Mouse (Mus musculus): Measurements from ENCODE around the gene Ppfia4. TPM values are rescaled to one million over a fixed set of nuclear protein-coding genes. Genes with fewer than 3 reads are reported as not detected.

Ppfia4 gene
- polyA plus RNA-seq, 1 experiment from 2014 or later: 2.8 TPM

DNA sequence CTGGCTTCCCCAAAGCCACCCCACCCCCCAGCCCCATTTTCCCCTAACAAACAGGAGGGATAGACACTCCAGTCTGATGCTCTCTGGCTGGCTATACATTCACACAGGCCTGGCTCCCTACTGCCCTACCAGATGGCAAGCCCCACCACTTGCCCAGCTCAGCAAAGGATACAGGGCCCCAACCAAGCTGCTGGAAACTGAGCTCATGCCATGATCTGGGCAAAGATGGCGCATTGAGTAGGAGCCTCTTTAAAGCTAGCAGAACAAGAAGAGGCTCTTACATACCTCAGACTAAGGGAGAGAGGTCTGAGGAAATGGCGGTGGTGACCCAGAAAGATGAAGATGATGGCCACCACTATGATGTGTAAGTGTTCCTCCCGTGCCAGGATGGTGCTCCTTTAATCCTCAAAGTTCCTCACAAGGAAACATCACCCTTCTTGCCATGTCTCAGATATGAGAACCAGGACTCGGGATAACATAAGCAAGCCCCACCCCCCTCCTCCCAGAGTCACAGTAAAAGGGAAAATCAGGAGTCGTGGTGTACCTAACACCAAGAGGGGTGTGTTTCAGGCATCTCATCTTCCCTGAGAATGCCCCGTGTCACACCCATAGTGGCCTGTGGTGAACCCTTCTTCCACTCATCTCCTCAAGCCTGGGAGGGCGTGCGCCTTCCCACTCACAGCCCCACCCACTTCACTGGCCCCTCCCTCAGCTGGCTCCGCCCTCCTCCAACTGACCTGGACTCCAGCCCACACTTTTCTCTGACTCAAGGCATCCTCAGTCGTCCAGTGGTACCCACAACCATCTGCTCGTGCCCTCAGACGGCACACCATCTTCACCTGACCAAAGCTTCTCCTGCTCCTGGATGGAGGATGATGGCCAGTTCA lies 3.4 kb upstream of the Ppfia4 start:
- H3K4me1 ChIP-seq (replicated peaks; ENCODE audit: control insufficient read depth, insufficient read depth): no peaks in the 10 kb centered on the region
- TF ChIP-seq EP300 (optimal IDR thresholded peaks at IDR 0.05): no peak
- no peak for TF ChIP-seq CTCF (IDR thresholded peaks at IDR 0.05; ENCODE audit: low read depth)
- H3K27me3 ChIP-seq (ENCODE audit: control insufficient read depth, insufficient read depth, low read length): no peaks in the 10 kb centered on the region
- H3K9ac ChIP-seq (ENCODE audit: low read length): no peak overlapping the region
- WGBS: 79% methylated on average over 12 of the region's 12 CpGs
- H3K9me3 ChIP-seq (ENCODE audit: control insufficient read depth, low read length): no peaks in the 10 kb centered on the region
- H3K36me3 ChIP-seq (ENCODE audit: control insufficient read depth, insufficient read depth, low read length): no peaks in the 10 kb centered on the region
- H3K4me2 ChIP-seq (replicated peaks; ENCODE audit: low read depth): no peak overlapping the region
- DNase-seq (ENCODE audit: low spot score) (peak; percentile 48), ATAC-seq (ENCODE audit: low FRiP score, low TSS enrichment) (no peak)
- H3K4me3 ChIP-seq (ENCODE audit: low read depth, low read length): no peak overlapping the region
- no peak overlapping the region for H3K27ac ChIP-seq (replicated peaks)

DNA sequence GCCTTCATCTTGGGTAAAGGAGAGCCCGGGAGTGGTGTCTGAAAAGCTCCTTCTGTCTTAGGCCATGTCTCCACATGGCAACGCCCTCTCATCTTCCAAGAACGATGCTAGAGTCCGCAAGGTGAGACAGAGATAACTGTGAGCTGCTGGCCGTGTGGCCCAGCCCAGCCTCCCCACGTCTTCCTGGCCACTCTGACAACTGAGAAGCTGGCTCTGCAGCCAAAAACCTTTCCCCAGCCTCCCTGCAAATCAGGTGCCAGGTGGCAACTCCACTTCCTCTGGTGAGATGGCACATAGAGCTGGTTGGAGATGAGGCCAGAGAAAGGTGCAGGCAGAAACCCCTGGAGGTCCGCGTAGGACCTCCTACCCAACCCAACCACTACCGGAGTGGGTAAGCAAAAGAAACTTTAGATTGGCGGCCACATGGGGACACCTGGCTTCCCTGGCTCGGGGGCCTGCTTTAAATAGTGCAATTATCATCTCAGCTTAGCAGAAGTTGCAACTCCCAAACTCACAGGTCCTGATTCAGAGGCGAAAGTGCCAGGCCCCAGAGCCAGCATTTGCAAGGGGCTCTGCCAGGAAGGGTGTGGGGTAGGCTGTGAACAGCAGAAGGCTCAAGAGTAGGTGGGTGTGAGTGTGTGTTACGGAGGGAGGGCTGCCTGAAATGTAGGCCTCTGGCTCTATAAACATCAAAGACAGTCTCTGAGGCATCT lies 2.6 kb upstream of the Ppfia4 start:
- H3K9me3 ChIP-seq (ENCODE audit: control insufficient read depth, low read length): no peaks in the 10 kb centered on the region
- H3K4me2 ChIP-seq (replicated peaks; ENCODE audit: low read depth): no peak overlapping the region
- DNase-seq (ENCODE audit: low spot score): no peak
- H3K27me3 ChIP-seq (ENCODE audit: control insufficient read depth, insufficient read depth, low read length): no peaks in the 10 kb centered on the region
- no peak for ATAC-seq (ENCODE audit: low FRiP score, low TSS enrichment)
- no peaks in the 10 kb centered on the region for H3K4me1 ChIP-seq (replicated peaks; ENCODE audit: control insufficient read depth, insufficient read depth)
- no peak overlapping the region for H3K27ac ChIP-seq (replicated peaks)
- H3K36me3 ChIP-seq (ENCODE audit: control insufficient read depth, insufficient read depth, low read length): no peaks in the 10 kb centered on the region
- WGBS: 74% methylated on average over 13 of the region's 13 CpGs
- no peak overlapping the region for H3K4me3 ChIP-seq (ENCODE audit: low read depth, low read length)
- no peak for TF ChIP-seq CTCF (IDR thresholded peaks at IDR 0.05; ENCODE audit: low read depth)
- no peak for TF ChIP-seq EP300 (optimal IDR thresholded peaks at IDR 0.05)
- no peak overlapping the region for H3K9ac ChIP-seq (ENCODE audit: low read length)

DNA sequence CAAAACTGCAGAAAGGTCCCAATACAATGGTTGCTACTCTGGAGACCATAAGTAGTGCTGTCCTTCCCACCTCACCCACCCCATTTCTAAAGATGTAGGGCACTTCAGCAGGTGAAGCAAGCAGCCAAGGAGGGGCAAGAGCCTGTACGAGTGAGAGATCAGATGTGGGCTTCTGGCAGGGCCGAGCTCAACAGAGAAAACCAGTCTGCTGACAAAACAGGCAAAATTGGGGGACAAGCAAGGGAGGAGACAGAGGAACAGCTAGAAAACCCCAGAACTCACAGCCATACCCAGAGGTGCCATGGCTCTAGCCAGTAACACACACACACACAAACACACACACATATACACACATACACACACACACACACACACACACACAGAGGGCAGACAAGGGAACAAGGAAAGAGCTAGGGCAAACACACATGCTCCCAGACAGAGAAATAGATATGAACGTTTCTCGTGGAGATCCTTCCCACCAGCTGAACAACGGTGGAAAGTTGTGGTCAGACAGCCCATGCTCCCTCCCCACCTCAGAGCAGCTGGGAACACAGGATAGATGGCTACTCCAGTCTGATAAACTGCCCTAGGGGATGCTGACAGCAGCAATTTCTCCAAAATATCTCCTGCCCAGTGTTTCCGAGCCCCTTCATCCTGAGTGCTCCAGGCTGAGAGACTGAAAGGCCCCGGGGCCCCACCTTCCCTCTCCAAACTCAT lies 1.5 kb upstream of the Ppfia4 start:
- H3K4me3 ChIP-seq (ENCODE audit: low read depth, low read length): no peak overlapping the region
- WGBS: 51% methylated on average over 7 of the region's 7 CpGs
- no peak for ATAC-seq (ENCODE audit: low FRiP score, low TSS enrichment)
- no peaks in the 10 kb centered on the region for H3K9me3 ChIP-seq (ENCODE audit: control insufficient read depth, low read length)
- H3K27me3 ChIP-seq (ENCODE audit: control insufficient read depth, insufficient read depth, low read length): no peaks in the 10 kb centered on the region
- H3K4me2 ChIP-seq (replicated peaks; ENCODE audit: low read depth): no peak overlapping the region
- TF ChIP-seq EP300 (optimal IDR thresholded peaks at IDR 0.05) (no peak), CTCF (IDR thresholded peaks at IDR 0.05; ENCODE audit: low read depth) (no peak)
- no peak for DNase-seq (ENCODE audit: low spot score)
- no peak overlapping the region for H3K9ac ChIP-seq (ENCODE audit: low read length)
- H3K4me1 ChIP-seq (replicated peaks; ENCODE audit: control insufficient read depth, insufficient read depth): no peaks in the 10 kb centered on the region
- H3K36me3 ChIP-seq (ENCODE audit: control insufficient read depth, insufficient read depth, low read length): no peaks in the 10 kb centered on the region
- H3K27ac ChIP-seq (replicated peaks): no peak overlapping the region

DNA sequence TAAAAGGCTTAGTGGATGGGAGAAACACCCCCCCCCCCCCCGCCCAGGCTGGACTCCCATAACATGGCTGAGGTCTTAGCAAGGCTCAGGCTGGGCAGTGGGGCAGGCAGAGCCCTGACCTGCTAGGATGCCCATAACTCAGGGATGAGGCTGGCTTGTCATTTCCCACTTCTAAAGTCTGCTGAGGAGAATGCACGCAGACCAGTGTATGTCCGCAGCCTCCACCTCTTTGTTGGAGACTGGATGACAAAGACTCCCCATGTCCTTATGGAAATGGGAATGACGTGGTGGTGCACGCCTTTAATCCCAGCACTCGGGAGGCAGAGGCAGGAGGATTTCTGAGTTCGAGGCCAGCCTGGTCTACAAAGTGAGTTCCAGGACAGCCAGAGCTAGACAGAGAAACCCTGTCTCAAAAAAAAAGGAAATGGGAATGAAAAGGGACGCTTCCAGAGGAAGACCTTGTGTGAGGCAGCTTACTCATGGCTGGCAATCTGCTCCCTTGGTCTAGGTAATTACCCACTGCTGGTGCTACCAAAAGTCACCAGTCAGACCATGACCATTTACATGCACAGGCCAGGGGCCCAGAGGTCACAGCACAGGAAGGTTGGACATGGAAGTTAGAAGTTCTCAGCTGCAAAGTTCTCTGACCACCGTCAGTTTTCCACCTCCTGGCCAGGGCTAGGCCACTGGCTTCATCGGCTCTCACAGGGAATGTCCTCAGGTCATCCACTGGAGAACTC lies 813 bp upstream of the Ppfia4 start:
- H3K27ac ChIP-seq (replicated peaks): no peak overlapping the region
- no peaks in the 10 kb centered on the region for H3K36me3 ChIP-seq (ENCODE audit: control insufficient read depth, insufficient read depth, low read length)
- H3K27me3 ChIP-seq (ENCODE audit: control insufficient read depth, insufficient read depth, low read length): no peaks in the 10 kb centered on the region
- 90% methylated on average over 9 of the region's 10 CpGs for WGBS
- no peak overlapping the region for H3K9ac ChIP-seq (ENCODE audit: low read length)
- DNase-seq (ENCODE audit: low spot score) (no peak), ATAC-seq (ENCODE audit: low FRiP score, low TSS enrichment) (no peak)
- H3K4me3 ChIP-seq (ENCODE audit: low read depth, low read length): no peak overlapping the region
- no peak for TF ChIP-seq EP300 (optimal IDR thresholded peaks at IDR 0.05)
- no peak for TF ChIP-seq CTCF (IDR thresholded peaks at IDR 0.05; ENCODE audit: low read depth)
- no peaks in the 10 kb centered on the region for H3K4me1 ChIP-seq (replicated peaks; ENCODE audit: control insufficient read depth, insufficient read depth)
- H3K4me2 ChIP-seq (replicated peaks; ENCODE audit: low read depth): no peak overlapping the region
- H3K9me3 ChIP-seq (ENCODE audit: control insufficient read depth, low read length): no peaks in the 10 kb centered on the region

GRCm38 (mm10) chr1:134331879-134332635 lies 671 bp downstream of the Ppfia4 start:
- DNase-seq (ENCODE audit: low spot score): peak; percentile 85
- peak; percentile 4; the same call in 1 of the 2 replicates for ATAC-seq (ENCODE audit: low FRiP score, low TSS enrichment)
- Histone ChIP-seq H3K27ac (replicated peaks) (peak overlapping the region; percentile 45; the same call in 1 of the 2 replicates), H3K36me3 (ENCODE audit: control insufficient read depth, insufficient read depth, low read length) (no peaks in the 10 kb centered on the region), H3K4me3 (ENCODE audit: low read depth, low read length) (no peak overlapping the region), H3K4me1 (replicated peaks; ENCODE audit: control insufficient read depth, insufficient read depth) (no peaks in the 10 kb centered on the region), H3K4me2 (replicated peaks; ENCODE audit: low read depth) (peak overlapping the region; percentile 12; the same call in 1 of the 2 replicates), H3K9me3 (ENCODE audit: control insufficient read depth, low read length) (no peaks in the 10 kb centered on the region), H3K27me3 (ENCODE audit: control insufficient read depth, insufficient read depth, low read length) (no peaks in the 10 kb centered on the region), H3K9ac (ENCODE audit: low read length) (no peak overlapping the region)
- WGBS: 43% methylated on average over 20 of the region's 20 CpGs
- TF ChIP-seq CTCF (IDR thresholded peaks at IDR 0.05; ENCODE audit: low read depth) (peak; percentile 99), EP300 (optimal IDR thresholded peaks at IDR 0.05) (no peak)
